In genomic region chr8:98572597-98573514, GRCm38 (mm10) we compare ENCODE assay signal across 9 mouse cellular contexts.
DNase-seq lines count a peak whose midpoint lies in the region; ATAC-seq and TF ChIP-seq lines count a peak whose summit lies in the region.
"Had no signal": no experiment of that assay in that cellular context is flagged by ENCODE, and none has a peak within 500 bp of the region (broad histone marks: within the 10 kb centered on the region; RNA-seq: fewer than 3 reads in every experiment).

No protein-coding gene starts in this region.

- intact Hi-C loops in left cerebral cortex, adult 2 months (cut with DNase I) = no loop called here

- DNase-seq in cerebellum, postnatal 14 days = peak; percentile 52 to 68
- no peak for DNase-seq in cerebellum, postnatal 36 days
- DNase-seq in frontal cortex, postnatal 36 days (ENCODE audit: low spot score in 2 of 2) = peak; percentile 26 to 65
- peak; percentile 12 to 13 for DNase-seq in left cerebral cortex, adult 2 months (ENCODE audit: extremely low spot score in 1 of 2, low spot score in 2 of 2)
- peak; percentile 2 for DNase-seq in retina, postnatal 7 days (ENCODE audit: low read depth, low spot score)
- DNase-seq in T-cell, adult 2 months (ENCODE audit: low spot score) = no peak
- no peak for DNase-seq in lung, postnatal 4 days

- no peak for TF ChIP-seq CTCF in left cerebral cortex, adult 2 months (IDR thresholded peaks at IDR 0.05)

- ATAC-seq in megakaryocyte progenitor cell, adult 5-6 weeks (replicated peaks; ENCODE audit: poor library complexity) = no peak
- ATAC-seq: inflammation-experienced regulatory T-cells, adult 6 months had no signal

- H3K4me3 ChIP-seq in left cerebral cortex, adult 2 months = no peak overlapping the region

- no peak overlapping the region for H3K27ac ChIP-seq in left cerebral cortex, adult 2 months

Comparison
In these comparisons a context has a peak if more than half of its experiments do, and no peak if none do; other contexts are left out.
1. DNase-seq: peak in cerebellum, postnatal 14 days (2 of 2), frontal cortex, postnatal 36 days (2 of 2), left cerebral cortex, adult 2 months (2 of 2) and retina, postnatal 7 days (single experiment); none in cerebellum, postnatal 36 days (0 of 2), T-cell, adult 2 months (single experiment) and lung, postnatal 4 days (0 of 2).